Comparison of ENCODE assay signal across 14 mouse cellular contexts in genomic region chr2:157870247-157870646, GRCm38 (mm10). TPM values are rescaled to one million over a fixed set of nuclear protein-coding genes. Genes with fewer than 3 reads are reported as not detected.
A peak's percentile ranks its signal among the peaks of the same experiment; 100 is the strongest.
DNase-seq lines count a peak whose midpoint lies in the region; ATAC-seq lines count a peak whose summit lies in the region.
"Had no signal": no experiment of that assay in that cellular context is flagged by ENCODE, and none has a peak within 500 bp of the region (broad histone marks: within the 10 kb centered on the region; RNA-seq: fewer than 3 reads in every experiment).

No protein-coding gene starts in this region.

- 53% methylated on average over 6 of the region's 6 CpGs for WGBS in embryonic facial prominence, embryonic 13.5 days
- 81% methylated on average over 6 of the region's 6 CpGs for WGBS in embryonic facial prominence, embryonic 10.5 days
- WGBS in midbrain, embryonic 15.5 days = 81% methylated on average over 6 of the region's 6 CpGs
- 88% methylated on average over 6 of the region's 6 CpGs for WGBS in midbrain, embryonic 14.5 days
- WGBS in hindbrain, embryonic 13.5 days = 86% methylated on average over 6 of the region's 6 CpGs

- H3K4me2 ChIP-seq in embryonic facial prominence, embryonic 13.5 days = no peak overlapping the region
- no peak overlapping the region for H3K4me2 ChIP-seq in midbrain, embryonic 15.5 days
- no peak overlapping the region for H3K4me2 ChIP-seq in midbrain, embryonic 14.5 days (ENCODE audit: low read length)
- H3K4me2 ChIP-seq in hindbrain, embryonic 13.5 days = no peak overlapping the region
- H3K4me2 ChIP-seq: heart, embryonic 15.5 days; limb, embryonic 15.5 days; lung, embryonic 15.5 days had no signal

- no peak overlapping the region for H3K4me3 ChIP-seq in embryonic facial prominence, embryonic 13.5 days
- H3K4me3 ChIP-seq in embryonic facial prominence, embryonic 10.5 days = no peak overlapping the region
- no peak overlapping the region for H3K4me3 ChIP-seq in midbrain, embryonic 15.5 days
- no peak overlapping the region for H3K4me3 ChIP-seq in midbrain, embryonic 14.5 days (replicated peaks; ENCODE audit: low read depth, low read length)
- no peak overlapping the region for H3K4me3 ChIP-seq in hindbrain, embryonic 13.5 days
- H3K4me3 ChIP-seq: heart, embryonic 15.5 days; limb, embryonic 15.5 days; lung, embryonic 15.5 days; megakaryocyte, embryonic 14.5 days had no signal

- peaks cover 20% of the 10 kb centered on the region for H3K36me3 ChIP-seq in embryonic facial prominence, embryonic 13.5 days
- peaks cover 27% of the 10 kb centered on the region for H3K36me3 ChIP-seq in embryonic facial prominence, embryonic 10.5 days (replicated peaks)
- H3K36me3 ChIP-seq in midbrain, embryonic 15.5 days (replicated peaks) = no peaks in the 10 kb centered on the region
- peaks cover 6% of the 10 kb centered on the region; the same call in 1 of the 2 replicates for H3K36me3 ChIP-seq in midbrain, embryonic 14.5 days (ENCODE audit: control insufficient read depth, insufficient read depth, low read length)
- H3K36me3 ChIP-seq in hindbrain, embryonic 13.5 days = peaks cover 19% of the 10 kb centered on the region
- H3K36me3 ChIP-seq: heart, embryonic 15.5 days; lung, embryonic 15.5 days had no signal

- intact Hi-C loops in heart, postnatal 36 days (cut with DNase I) = loop anchor here (5.0 kb wide), 1 partner anchor 48 kb away; no protein-coding TSS in a partner anchor

- peak overlapping the region; percentile 24 for H3K27ac ChIP-seq in embryonic facial prominence, embryonic 13.5 days
- no peak overlapping the region for H3K27ac ChIP-seq in embryonic facial prominence, embryonic 10.5 days (replicated peaks)
- H3K27ac ChIP-seq in midbrain, embryonic 15.5 days = peak overlapping the region; percentile 50; the same call in 1 of the 2 replicates
- no peak overlapping the region for H3K27ac ChIP-seq in midbrain, embryonic 14.5 days (replicated peaks; ENCODE audit: low read depth, low read length)
- H3K27ac ChIP-seq in hindbrain, embryonic 13.5 days = no peak overlapping the region
- H3K27ac ChIP-seq: heart, embryonic 15.5 days; limb, embryonic 15.5 days; lung, embryonic 15.5 days had no signal

- no peak for ATAC-seq in embryonic facial prominence, embryonic 13.5 days (ENCODE audit: insufficient number of reproducible peaks, insufficient read depth, low FRiP score, low TSS enrichment, low read depth)
- ATAC-seq in midbrain, embryonic 15.5 days (replicated peaks) = no peak
- ATAC-seq in midbrain, embryonic 14.5 days (ENCODE audit: low FRiP score, low TSS enrichment) = no peak
- no peak for ATAC-seq in hindbrain, embryonic 13.5 days (ENCODE audit: low FRiP score)

- no peak for DNase-seq in embryonic facial prominence, embryonic 10.5 days (ENCODE audit: low spot score)
- DNase-seq in midbrain, embryonic 14.5 days = no peak
- peak; percentile 79 for DNase-seq in fibroblast of lung, adult 2 months (ENCODE audit: low read depth)
- peak; percentile 26 to 30 for DNase-seq in heart, postnatal 36 days
- DNase-seq in c-Kit-positive CD71-positive TER-119-positive erythroid progenitor cells, embryonic 14.5 days (ENCODE audit: low spot score) = no peak

- H3K9me3 ChIP-seq in embryonic facial prominence, embryonic 13.5 days = no peaks in the 10 kb centered on the region
- no peaks in the 10 kb centered on the region for H3K9me3 ChIP-seq in embryonic facial prominence, embryonic 10.5 days
- H3K9me3 ChIP-seq in midbrain, embryonic 15.5 days = no peaks in the 10 kb centered on the region
- no peaks in the 10 kb centered on the region for H3K9me3 ChIP-seq in midbrain, embryonic 14.5 days (ENCODE audit: control insufficient read depth, low read length)
- H3K9me3 ChIP-seq in hindbrain, embryonic 13.5 days = no peaks in the 10 kb centered on the region
- H3K9me3 ChIP-seq: heart, embryonic 15.5 days; limb, embryonic 15.5 days; lung, embryonic 15.5 days; megakaryocyte, embryonic 14.5 days had no signal

- peaks cover 18% of the 10 kb centered on the region; the same call in 1 of the 2 replicates for H3K4me1 ChIP-seq in embryonic facial prominence, embryonic 13.5 days
- peaks cover 10% of the 10 kb centered on the region; the same call in 1 of the 2 replicates for H3K4me1 ChIP-seq in embryonic facial prominence, embryonic 10.5 days
- peaks cover 11% of the 10 kb centered on the region for H3K4me1 ChIP-seq in midbrain, embryonic 15.5 days
- H3K4me1 ChIP-seq in midbrain, embryonic 14.5 days (ENCODE audit: control insufficient read depth, insufficient read depth, low read length) = no peaks in the 10 kb centered on the region
- H3K4me1 ChIP-seq in hindbrain, embryonic 13.5 days (replicated peaks) = peaks cover 14% of the 10 kb centered on the region
- H3K4me1 ChIP-seq: heart, embryonic 15.5 days; lung, embryonic 15.5 days had no signal

- no peaks in the 10 kb centered on the region for H3K27me3 ChIP-seq in embryonic facial prominence, embryonic 13.5 days
- no peaks in the 10 kb centered on the region for H3K27me3 ChIP-seq in embryonic facial prominence, embryonic 10.5 days (replicated peaks; ENCODE audit: low read depth, poor library complexity, severe bottlenecking)
- H3K27me3 ChIP-seq in midbrain, embryonic 15.5 days (replicated peaks) = no peaks in the 10 kb centered on the region
- no peaks in the 10 kb centered on the region for H3K27me3 ChIP-seq in midbrain, embryonic 14.5 days (ENCODE audit: control insufficient read depth, insufficient read depth, low read length)
- H3K27me3 ChIP-seq in hindbrain, embryonic 13.5 days = no peaks in the 10 kb centered on the region
- H3K27me3 ChIP-seq: heart, embryonic 15.5 days; limb, embryonic 15.5 days; lung, embryonic 15.5 days; megakaryocyte, embryonic 14.5 days had no signal

- no peak overlapping the region for H3K9ac ChIP-seq in embryonic facial prominence, embryonic 13.5 days
- no peak overlapping the region for H3K9ac ChIP-seq in midbrain, embryonic 15.5 days
- H3K9ac ChIP-seq in midbrain, embryonic 14.5 days (replicated peaks; ENCODE audit: low read length) = no peak overlapping the region
- H3K9ac ChIP-seq in hindbrain, embryonic 13.5 days = no peak overlapping the region
- H3K9ac ChIP-seq: heart, embryonic 15.5 days; limb, embryonic 15.5 days; lung, embryonic 15.5 days had no signal

RNA-seq across cellular contexts. Expression of gene Vstm2l, which starts 44.2 kb away (rescaled TPM):
- polyA plus RNA-seq in embryonic facial prominence, embryonic 13.5 days (2015; fragmentation: Nextera tagmentation; extraction: Ambion mirVana) = 0.39 and 0.49 TPM in 2 replicates
- polyA plus RNA-seq in embryonic facial prominence, embryonic 10.5 days (2016; fragmentation: Nextera tagmentation; extraction: Ambion mirVana) = 0.21 and 0.46 TPM in 2 replicates
- polyA plus RNA-seq in midbrain, embryonic 15.5 days (2015; fragmentation: Nextera tagmentation; extraction: Ambion mirVana) = 28.3 and 33.3 TPM in 2 replicates
- 38.5 and 56.7 TPM in 2 replicates for polyA plus RNA-seq in midbrain, embryonic 14.5 days (2014; fragmentation: Nextera tagmentation; extraction: Ambion mirVana)
- under 1 TPM; 0.22 to 0.24 TPM for total RNA-seq in heart, postnatal 36 days (2021)
- polyA plus RNA-seq in hindbrain, embryonic 13.5 days (2015; fragmentation: Nextera tagmentation; extraction: Ambion mirVana) = 16.9 and 21.6 TPM in 2 replicates
- total RNA-seq: MEL had no signal
- polyA plus RNA-seq: heart, embryonic 15.5 days; thymus, postnatal 0 days had no signal

Comparison
In these comparisons a context has a peak if more than half of its experiments do, and no peak if none do; other contexts are left out.
1. H3K27ac ChIP-seq: peak in embryonic facial prominence, embryonic 13.5 days (single experiment) and midbrain, embryonic 15.5 days (single experiment); none in embryonic facial prominence, embryonic 10.5 days (single experiment), midbrain, embryonic 14.5 days (single experiment) and hindbrain, embryonic 13.5 days (single experiment).
2. DNase-seq: peak in fibroblast of lung, adult 2 months (single experiment) and heart, postnatal 36 days (2 of 2); none in embryonic facial prominence, embryonic 10.5 days (single experiment), midbrain, embryonic 14.5 days (single experiment) and c-Kit-positive CD71-positive TER-119-positive erythroid progenitor cells, embryonic 14.5 days (single experiment).
3. RNA of gene Vstm2l, which starts 44.2 kb away (polyA plus RNA-seq): 38.5 to 56.7 TPM in midbrain, embryonic 14.5 days, 28.3 to 33.3 TPM in midbrain, embryonic 15.5 days and 16.9 to 21.6 TPM in hindbrain, embryonic 13.5 days; 0.39 to 0.49 TPM in embryonic facial prominence, embryonic 13.5 days and 0.21 to 0.46 TPM in embryonic facial prominence, embryonic 10.5 days; every median in the first group is over 10 times any median in the second.